Mouse (Mus musculus) urinary bladder, postnatal 0 days (tissue): ENCODE results near the gene Dock4. TPM values are rescaled to one million over a fixed set of nuclear protein-coding genes. Genes with fewer than 3 reads are reported as not detected.

Experiments
- polyA plus RNA-seq: library from polyadenylated mRNA; unstranded; fragments of >200 nt; fragmentation: Nextera tagmentation; extraction: Ambion mirVana; gene quantifications from 2 replicates; pipeline ENCODE4 v1.2.1, GENCODE M21; 2015

Gene Dock4
- polyA plus RNA-seq, result 3.7 TPM in 2 replicates

DNA sequence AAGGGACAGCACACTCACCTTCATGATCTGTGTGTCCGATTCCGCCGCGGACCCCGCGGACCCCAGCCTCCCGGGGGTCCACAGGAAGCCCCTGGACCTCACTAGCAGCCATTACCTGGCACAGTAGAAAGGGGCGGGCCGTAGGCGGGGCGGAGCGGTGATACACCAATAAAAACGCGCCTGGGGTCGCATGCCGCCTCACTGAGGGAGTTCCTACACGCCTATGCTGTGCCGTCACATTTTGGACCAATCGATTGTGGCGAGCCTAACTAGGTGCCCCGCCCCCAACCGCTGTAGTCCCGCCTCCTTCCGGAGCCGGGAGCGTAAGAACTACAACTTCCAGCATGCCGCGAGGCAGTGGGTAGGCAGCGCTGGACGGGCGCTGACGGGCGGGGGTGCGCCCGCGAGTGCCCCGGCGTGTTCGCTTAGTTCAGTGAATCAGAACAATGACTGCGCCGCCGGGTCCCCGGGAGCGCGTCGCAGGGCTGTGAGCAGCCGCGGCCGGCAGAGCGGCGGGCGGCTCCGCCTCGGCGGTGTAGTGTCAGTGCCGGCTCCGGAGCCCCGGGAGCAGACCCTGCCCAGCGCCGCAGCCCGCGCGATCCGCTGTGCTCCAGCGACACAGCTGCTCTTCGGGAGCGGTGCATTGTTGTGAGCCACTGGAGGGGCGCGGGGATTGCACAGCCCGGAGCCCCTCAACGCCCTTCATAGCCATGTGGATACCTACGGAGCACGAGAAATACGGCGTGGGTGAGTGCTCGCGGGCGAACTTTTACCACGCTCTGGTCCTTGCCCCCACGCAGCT, at the start of gene Dock4, which contains the start of gene Zfp277:
Gene Dock4 (plus strand): TSS at position 305 of the 802 bp plus-strand sequence.
Gene Zfp277 (minus strand): TSS at position 255 of the 802 bp plus-strand sequence.

Other genes with a start within 250 kb of the Dock4 start
- gene Lsmem1, start 246.5 kb upstream of the Dock4 start, polyA plus RNA-seq, result not detected in 2 replicates
- 100 and 148 TPM in 2 replicates for gene Ifrd1, start 197.4 kb upstream of the Dock4 start, polyA plus RNA-seq
- 18.7 and 20.9 TPM in 2 replicates for gene Zfp277, start 50 bp upstream of the Dock4 start, polyA plus RNA-seq